Mouse (Mus musculus): ENCODE measurements around the gene Slitrk3.
"Not testable (repeated sequence)": the region's sequence is repeated elsewhere in the genome, so short reads cannot be mapped to it uniquely, and the experiment has no call there.

Gene Slitrk3

DNA sequence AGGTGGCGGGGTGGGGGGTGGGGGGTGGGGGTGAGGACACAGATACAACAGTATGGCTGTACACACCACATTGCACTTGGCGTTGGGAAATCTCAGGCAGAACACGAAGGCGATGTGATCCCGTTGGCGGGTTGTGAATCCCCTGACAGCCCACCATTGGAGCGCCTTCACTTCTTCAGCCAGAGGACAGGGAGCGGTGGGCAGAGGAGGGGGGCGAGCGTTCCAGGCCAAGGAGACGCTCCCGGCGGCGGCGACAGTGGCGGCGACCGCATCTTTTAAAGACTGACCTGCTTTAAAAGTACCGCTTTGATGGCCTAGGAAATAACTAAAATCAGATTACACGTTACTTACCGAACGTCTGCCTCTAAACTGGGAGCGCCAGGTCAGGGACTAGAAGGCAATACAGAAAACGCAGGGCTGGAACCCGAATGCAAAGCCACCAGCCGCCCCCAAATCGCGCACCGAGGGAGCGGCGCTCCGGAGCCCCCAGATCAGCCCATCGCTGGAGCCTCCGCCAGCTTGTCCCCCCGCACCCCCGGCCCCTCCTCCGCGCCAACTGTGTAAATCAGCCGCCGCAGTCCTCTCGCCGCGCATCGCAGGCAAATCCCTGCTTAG is at the start of gene Slitrk3:
Slitrk3 (minus strand) TSS at position 607 of the 615 bp plus-strand sequence.
- DNase-seq: peak; percentile 76

DNA sequence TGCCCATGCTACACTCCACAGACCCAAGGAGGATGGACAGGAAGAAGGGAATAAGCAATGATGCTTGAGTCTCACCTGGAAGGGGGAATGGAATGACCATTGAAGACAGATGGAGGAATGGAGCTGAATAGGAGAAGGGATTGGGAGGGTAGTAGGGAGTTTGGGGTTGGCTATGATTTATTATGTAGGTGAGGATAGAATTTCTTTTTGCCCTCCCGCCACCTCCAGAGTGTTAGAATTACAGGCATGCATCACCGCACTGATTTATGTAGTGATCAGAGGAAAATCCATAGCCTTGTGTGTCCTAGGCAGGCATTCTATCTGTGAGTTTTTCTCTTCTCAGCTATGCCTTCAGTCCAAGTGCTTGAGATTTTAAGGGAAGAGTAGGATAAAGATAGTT is 36.8 kb upstream of the Slitrk3 start:
- DNase-seq: not testable (repeated sequence)

DNA sequence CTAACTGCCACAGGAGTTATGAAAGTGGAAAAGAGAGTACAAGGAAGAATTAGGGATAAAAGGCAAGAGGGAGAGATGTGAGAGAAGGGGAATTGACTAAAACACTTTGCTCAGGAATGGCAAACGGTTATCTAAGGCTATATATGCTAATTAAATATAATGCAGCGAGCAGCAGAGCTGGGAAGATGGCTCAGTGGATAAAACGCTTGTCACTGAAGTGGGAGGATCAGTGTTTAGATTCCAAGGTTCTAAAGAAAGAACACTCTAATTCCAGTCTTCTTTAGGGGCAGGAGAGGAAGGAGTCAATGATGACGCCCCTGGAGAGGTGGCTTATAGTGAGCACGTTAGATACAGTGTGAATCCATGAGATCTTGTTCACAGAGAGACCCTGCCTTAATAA is 27.0 kb upstream of the Slitrk3 start:
- DNase-seq: no peak

DNA sequence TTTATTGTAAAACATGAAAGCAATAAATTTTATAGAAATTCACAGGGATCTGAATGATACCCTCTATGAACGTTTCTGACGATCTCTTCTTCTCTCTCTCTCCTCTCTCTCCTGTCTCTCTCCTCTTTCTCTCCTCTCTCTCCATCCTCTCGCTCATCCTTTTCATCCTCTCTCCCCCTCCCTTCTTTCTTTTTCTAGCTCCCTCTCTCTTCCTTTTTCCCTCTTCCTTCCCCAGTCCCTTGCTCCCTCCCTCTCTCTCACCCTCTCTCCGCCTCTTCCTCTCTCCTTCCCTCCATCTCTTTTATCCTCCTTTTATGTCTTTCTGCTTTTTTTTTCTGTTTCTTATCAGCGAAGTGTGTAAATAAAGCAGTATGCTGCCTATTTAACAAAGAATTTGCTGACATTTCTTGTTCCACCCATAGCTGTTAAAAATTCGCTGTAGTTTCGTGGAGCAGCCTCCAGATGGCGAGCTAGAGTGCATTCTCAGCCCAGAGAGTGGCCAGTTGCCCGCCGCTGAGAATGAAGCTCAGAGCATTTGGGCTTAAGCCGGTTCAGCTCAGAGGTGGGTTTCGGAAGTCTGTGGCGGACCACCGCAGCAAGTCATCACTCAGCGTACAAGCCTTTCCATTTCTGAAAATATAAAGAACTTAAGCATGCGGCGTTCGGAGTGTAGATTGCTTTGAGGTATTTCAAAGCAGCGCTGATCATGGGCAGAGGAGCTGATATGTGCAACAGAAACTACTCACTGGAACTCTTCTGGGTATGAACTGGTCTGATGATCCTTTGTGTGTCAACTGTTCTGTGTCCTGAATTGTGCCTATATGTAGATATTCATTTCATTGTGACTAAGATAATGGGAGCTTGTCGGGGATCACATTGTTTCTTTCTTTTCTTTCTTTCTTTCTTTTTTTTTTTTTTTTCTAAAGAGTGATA is 8.5 kb upstream of the Slitrk3 start:
- peak; percentile 83 for DNase-seq

DNA sequence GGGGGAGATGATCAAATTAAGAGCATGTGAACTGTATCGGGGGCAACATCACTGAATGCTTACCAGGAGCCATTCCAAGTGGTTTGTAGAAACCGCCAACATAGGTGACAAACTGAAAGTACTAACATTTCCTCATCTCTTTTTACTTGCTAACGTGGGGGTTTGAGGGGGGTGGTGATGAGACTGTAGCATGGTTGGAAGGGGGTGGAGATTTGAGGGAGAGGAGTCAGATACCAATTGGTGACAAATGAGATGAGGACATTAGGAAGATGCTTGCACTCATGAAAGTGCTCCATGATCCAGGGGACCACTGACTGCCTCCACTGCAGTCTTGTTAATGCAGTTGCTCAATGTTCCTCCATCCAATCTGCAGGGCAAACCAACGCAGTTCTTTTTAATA is 587 bp upstream of the Slitrk3 start:
- no peak for DNase-seq

DNA sequence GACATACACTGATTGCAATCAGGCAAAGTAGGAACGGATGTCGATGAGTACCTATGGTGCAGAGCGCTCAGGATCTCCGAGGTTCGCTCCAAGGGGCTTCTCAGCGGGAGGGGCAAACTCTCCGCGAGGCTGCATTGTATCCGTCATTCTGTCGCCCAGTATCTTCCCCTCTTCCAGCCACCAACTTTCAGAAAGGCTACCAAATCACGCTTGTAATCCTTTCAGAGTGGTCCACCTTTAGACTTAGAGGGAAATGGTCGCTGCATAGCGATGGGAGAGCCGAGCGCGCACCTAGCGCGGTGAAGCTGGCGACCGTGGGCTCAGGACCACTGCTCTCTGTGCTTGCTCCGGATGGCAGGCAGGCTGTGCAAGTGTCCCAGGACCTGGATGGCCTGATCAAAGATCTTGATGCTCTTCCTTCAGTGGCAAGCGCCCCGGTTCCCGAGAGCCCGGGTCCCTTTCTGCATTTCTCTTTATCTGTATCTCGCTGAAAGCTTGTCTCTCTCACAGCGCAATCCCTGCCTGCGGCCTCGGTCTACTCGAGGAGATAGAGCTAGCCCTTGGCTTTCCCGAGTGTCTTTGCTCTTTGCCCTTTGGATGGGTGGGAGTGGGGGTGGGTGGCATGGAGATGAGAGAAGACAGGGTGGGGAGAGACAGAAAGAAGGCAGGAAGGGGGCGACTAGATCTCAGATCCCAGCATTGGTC is 959 bp downstream of the Slitrk3 start:
- DNase-seq: peak; percentile 51

DNA sequence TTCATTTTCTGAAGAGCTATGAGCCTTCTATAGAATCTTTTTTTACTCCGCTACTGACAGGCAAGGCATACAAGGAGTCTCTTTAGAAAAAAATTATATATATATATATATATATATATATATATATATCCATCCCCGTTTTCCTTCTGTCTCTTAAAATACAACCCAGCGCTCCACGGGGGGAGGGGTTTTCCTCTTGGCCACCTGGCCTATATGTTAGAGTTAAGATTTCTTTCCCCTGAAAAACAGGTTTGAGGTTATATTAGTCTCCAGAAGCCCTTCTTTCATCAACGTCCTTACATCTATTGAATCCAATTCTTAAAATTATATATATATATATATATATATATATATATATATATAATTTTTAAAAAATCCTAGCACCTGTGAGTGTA is 1.6 kb downstream of the Slitrk3 start:
- peak; percentile 46 for DNase-seq

DNA sequence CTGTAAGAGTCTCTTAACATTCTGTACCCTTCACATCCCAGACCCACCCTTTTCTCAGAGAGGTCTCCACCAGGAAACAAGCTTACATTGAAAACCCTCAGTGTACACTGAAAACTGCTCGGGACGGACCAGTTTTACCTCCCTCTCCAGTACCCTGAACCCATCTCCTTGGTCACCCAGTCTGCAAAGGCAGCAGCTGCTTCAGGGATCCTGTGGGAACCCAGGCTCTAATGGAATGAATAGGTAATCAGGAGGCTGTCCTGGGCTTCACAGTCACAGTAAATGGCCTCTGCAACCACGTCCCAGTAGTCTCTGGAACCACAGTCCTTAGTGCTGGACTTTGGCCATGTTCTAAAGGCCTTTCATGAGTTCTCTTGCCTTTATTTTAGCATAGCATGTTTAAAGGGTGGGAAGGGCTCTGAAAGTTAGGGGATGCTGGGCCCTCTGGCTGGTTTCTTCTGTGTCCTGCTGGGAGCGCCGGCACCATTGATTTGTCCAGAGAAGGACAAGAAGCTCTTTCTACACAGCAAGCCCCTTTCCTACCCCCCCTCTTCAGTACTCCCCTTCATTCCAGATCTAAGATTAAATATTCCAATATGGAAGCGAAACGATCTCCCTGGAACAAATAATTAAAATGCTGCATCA is 2.1 kb downstream of the Slitrk3 start:
- no peak for DNase-seq

DNA sequence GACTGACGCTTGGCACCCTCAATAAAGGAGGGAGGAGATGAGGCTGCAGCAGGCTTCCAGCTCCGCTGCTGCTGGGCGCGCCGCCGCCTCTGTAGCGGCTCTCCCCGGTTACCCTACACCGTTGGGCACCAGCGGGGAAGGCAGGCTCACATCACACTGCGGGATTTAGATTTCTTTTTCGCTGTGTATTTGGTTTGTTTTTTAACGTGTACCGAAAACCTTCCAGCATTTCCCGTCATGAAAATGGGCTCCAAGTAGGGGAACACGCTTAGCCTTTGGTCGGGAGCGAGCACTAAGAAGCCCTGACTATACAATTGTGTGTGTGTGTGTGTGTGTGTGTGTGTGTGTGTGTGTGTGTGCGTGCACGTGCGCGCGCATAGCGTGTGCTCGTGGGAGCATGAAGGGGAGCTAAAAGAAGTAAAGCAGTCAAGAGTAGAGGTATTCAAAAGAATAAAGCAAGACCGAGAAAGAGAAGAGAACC is 4.1 kb downstream of the Slitrk3 start:
- DNase-seq: peak; percentile 60

DNA sequence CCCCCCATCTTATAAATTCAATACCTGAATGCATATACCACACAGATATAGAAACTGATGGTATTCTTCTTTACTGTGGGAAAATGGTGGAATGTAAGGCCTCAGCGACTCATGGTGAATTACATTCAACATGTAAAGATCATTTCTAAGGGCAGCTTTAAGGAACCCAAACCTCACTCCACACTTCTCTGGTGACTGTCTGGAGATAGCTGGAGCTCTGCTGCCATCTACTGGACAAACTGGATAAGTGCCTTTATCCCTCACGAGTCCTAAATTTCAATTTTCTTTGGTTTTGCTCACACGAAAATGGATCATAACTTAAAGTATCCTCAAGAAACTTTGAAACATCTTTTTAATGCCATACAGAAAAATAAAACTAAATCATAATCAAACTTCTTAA is 11.4 kb downstream of the Slitrk3 start:
- DNase-seq: peak; percentile 59

DNA sequence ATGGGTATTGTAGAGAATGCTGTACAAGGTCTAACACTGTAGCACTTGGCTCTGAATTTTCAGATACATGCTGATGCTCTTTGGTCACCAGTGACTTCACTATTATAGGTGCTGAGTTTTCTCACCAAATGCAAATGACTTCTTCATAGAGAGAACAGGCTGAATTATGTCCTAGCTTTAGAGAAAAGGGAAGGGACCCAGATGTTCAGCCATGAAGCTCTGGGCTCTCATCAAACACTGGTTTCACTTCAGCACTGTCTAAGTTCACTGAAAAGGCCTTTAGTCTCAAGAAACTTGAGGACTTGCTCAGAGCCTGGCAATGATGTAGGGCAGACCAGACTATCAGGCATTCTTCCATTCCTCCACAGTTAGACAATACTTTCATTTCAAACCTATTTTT is 15.3 kb downstream of the Slitrk3 start:
- DNase-seq: no peak

DNA sequence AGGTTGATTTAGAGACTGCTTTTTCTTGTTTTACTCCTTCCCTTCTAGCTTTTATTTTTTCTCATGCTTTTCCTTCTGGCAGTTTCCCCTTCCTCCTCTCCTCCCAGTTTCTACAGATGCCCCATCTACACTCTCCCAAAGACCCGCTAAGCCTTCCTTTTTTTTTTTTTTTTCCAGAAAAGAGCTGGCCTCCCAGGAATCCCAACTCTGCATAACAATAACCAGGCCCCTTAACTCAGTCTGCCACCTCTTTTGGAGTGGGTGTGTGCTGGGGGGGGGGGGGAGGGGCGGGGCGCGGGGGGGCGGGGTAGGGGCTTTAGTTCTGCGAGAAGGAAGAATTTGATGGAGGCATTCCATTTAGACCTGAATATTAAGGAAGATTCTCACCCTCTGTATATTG is 51.6 kb downstream of the Slitrk3 start:
- no peak for DNase-seq

DNA sequence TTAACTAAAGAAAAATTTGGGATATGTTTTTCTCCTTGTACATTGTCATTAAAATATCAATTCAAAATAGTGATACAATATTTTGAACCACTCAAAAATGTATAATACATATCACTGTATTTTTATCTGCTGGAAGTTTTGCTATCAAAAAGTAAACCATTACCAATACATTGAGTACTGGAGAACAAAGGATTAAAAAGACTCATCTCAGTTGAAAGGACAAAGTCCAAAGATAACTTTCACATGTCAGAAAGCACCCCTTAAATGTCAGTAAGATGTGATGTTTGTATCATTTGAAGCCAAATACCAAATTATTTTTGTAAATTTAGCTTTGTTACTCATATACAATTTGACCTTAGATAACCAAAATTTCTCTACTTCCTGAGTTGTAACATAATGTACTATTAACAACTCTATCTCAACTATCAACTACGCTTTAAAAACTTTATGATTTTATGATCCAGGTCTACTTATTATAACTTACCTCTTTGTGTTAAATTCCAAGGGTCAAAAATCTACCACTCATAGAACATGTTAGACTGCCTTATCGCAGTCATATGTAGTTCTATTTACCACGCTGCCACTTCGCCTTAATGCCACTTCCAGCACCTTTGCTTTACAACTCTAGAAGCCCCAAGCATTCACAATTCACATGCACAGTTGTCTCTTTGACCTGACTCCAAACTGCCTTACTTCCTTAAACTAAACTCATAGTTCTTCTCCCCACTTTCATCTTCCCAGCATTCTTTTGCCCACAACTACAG is 54.5 kb downstream of the Slitrk3 start:
- DNase-seq: no peak

DNA sequence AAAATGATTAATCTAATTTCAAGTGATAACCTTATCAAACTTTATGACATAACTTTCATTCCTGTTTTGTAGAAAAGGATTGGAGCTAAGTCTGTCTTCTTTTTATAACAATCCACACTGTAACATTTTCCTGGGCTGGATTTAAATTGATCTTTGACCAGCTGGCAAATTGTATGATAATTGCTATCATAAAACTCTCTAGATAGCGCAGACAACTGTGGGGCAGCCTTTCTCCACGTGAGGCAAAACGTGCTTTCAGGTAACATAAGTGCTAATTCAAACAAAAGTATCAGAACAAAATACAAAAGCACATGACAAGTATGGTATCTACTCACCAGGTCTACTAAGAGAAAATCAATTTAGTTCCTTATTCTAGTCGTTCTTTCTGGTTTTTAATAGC is 60.1 kb downstream of the Slitrk3 start:
- DNase-seq: no peak
